In the genomic region with DNA sequence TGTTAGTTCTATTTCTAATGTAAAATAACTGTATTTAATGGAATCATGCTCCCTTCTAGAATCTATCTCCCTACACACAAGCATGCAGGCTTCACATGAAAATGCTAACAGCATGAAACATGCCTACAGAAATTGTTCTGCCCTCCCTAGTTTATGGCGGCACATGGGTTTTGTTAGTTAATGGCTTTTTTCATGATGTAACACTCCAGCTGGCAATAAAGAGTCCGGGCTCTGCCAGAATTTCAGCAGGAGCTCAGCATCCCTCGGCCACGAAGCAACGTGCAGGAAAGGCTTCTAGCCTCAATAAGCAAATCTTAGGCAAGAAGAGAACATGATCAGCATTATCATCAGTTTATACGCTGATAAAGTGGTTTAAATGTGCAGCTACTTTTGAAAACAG, we compare ENCODE assay signal across 12 mouse cellular contexts. TPM values are rescaled to one million over a fixed set of nuclear protein-coding genes. Genes with fewer than 3 reads are reported as not detected.
DNase-seq lines count a peak whose midpoint lies in the region; ATAC-seq and TF ChIP-seq lines count a peak whose summit lies in the region.
"Had no signal": no experiment of that assay in that cellular context is flagged by ENCODE, and none has a peak within 500 bp of the region (broad histone marks: within the 10 kb centered on the region; RNA-seq: fewer than 3 reads in every experiment).

No protein-coding gene starts in this region.

- H3K4me2 ChIP-seq in hindbrain, embryonic 14.5 days (replicated peaks), result no peak overlapping the region
- H3K4me2 ChIP-seq in hindbrain, embryonic 11.5 days (replicated peaks; ENCODE audit: low read depth, low read length), result no peak overlapping the region
- no peak overlapping the region for H3K4me2 ChIP-seq in limb, embryonic 15.5 days
- H3K4me2 ChIP-seq in intestine, embryonic 16.5 days (ENCODE audit: low read depth, low read length), result no peak overlapping the region

- H3K9ac ChIP-seq in hindbrain, embryonic 14.5 days, result no peak overlapping the region
- no peak overlapping the region for H3K9ac ChIP-seq in hindbrain, embryonic 11.5 days (ENCODE audit: low read depth, low read length)
- H3K9ac ChIP-seq in limb, embryonic 15.5 days, result no peak overlapping the region
- no peak overlapping the region for H3K9ac ChIP-seq in intestine, embryonic 16.5 days (ENCODE audit: low read depth, low read length)

- H3K9me3 ChIP-seq in hindbrain, embryonic 14.5 days (ENCODE audit: control insufficient read depth, low read length), result no peaks in the 10 kb centered on the region
- H3K9me3 ChIP-seq in hindbrain, embryonic 11.5 days (ENCODE audit: control insufficient read depth, low read length), result no peaks in the 10 kb centered on the region
- no peaks in the 10 kb centered on the region for H3K9me3 ChIP-seq in limb, embryonic 15.5 days
- no peaks in the 10 kb centered on the region for H3K9me3 ChIP-seq in intestine, embryonic 16.5 days (ENCODE audit: control insufficient read depth, low read length)

- H3K27me3 ChIP-seq in hindbrain, embryonic 14.5 days (ENCODE audit: control insufficient read depth, insufficient read depth, low read length), result no peaks in the 10 kb centered on the region
- H3K27me3 ChIP-seq in hindbrain, embryonic 11.5 days (ENCODE audit: control insufficient read depth, insufficient read depth, low read length), result no peaks in the 10 kb centered on the region
- no peaks in the 10 kb centered on the region for H3K27me3 ChIP-seq in limb, embryonic 15.5 days
- H3K27me3 ChIP-seq in intestine, embryonic 16.5 days (replicated peaks; ENCODE audit: control insufficient read depth, insufficient read depth, low read length), result no peaks in the 10 kb centered on the region
- no peaks in the 10 kb centered on the region for H3K27me3 ChIP-seq in kidney, adult 2 months (replicated peaks; ENCODE audit: control insufficient read depth, insufficient read depth, low read length)

- no peak for TF ChIP-seq POLR2A in kidney, adult 2 months (IDR thresholded peaks at IDR 0.05; ENCODE audit: low read depth, low read length)

- TF ChIP-seq CTCF in kidney, adult 2 months (conservative IDR thresholded peaks at IDR 0.05; ENCODE audit: insufficient read depth, insufficient read length, low read depth, low read length), result no peak

- no peak overlapping the region for H3K4me3 ChIP-seq in hindbrain, embryonic 14.5 days (replicated peaks; ENCODE audit: low read length)
- no peak overlapping the region for H3K4me3 ChIP-seq in hindbrain, embryonic 11.5 days (ENCODE audit: low read depth, low read length)
- H3K4me3 ChIP-seq in limb, embryonic 15.5 days, result no peak overlapping the region
- H3K4me3 ChIP-seq in intestine, embryonic 16.5 days (ENCODE audit: low read length), result no peak overlapping the region
- no peak overlapping the region for H3K4me3 ChIP-seq in kidney, adult 2 months (ENCODE audit: insufficient read depth, low read depth, low read length)
- H3K4me3 ChIP-seq: myocyte had no signal

- no peaks in the 10 kb centered on the region for H3K36me3 ChIP-seq in hindbrain, embryonic 14.5 days (replicated peaks; ENCODE audit: control insufficient read depth, insufficient read depth)
- H3K36me3 ChIP-seq in hindbrain, embryonic 11.5 days (ENCODE audit: control insufficient read depth, insufficient read depth, low read length), result no peaks in the 10 kb centered on the region
- H3K36me3 ChIP-seq in limb, embryonic 15.5 days, result no peaks in the 10 kb centered on the region
- no peaks in the 10 kb centered on the region for H3K36me3 ChIP-seq in intestine, embryonic 16.5 days (ENCODE audit: control insufficient read depth, insufficient read depth, low read length)
- H3K36me3 ChIP-seq in kidney, adult 2 months (ENCODE audit: control insufficient read depth, insufficient read depth, low read length), result no peaks in the 10 kb centered on the region

- ATAC-seq in hindbrain, embryonic 14.5 days (ENCODE audit: low FRiP score), result no peak
- no peak for ATAC-seq in hindbrain, embryonic 11.5 days (ENCODE audit: low FRiP score)
- no peak for ATAC-seq in limb, embryonic 15.5 days (ENCODE audit: insufficient number of reproducible peaks, low FRiP score, low TSS enrichment, low read depth)
- no peak for ATAC-seq in intestine, embryonic 16.5 days

- H3K4me1 ChIP-seq in hindbrain, embryonic 14.5 days (replicated peaks; ENCODE audit: control insufficient read depth, insufficient read depth, low read length), result 0 out of 2 replicates have a peak, but pooled peaks cover 5% of the 10 kb centered on the region
- no peaks in the 10 kb centered on the region for H3K4me1 ChIP-seq in hindbrain, embryonic 11.5 days (replicated peaks; ENCODE audit: control insufficient read depth, insufficient read depth, low read length)
- peaks cover 7% of the 10 kb centered on the region for H3K4me1 ChIP-seq in limb, embryonic 15.5 days
- no peaks in the 10 kb centered on the region for H3K4me1 ChIP-seq in intestine, embryonic 16.5 days (ENCODE audit: control insufficient read depth, insufficient read depth, low read length)
- H3K4me1 ChIP-seq in kidney, adult 2 months (ENCODE audit: control insufficient read depth, insufficient read depth, low read length), result no peaks in the 10 kb centered on the region

- DNase-seq in hindbrain, embryonic 14.5 days (ENCODE audit: low spot score), result no peak
- no peak for DNase-seq in hindbrain, embryonic 11.5 days (ENCODE audit: low spot score)
- DNase-seq in cerebellum, adult 11-12 months, result peak; percentile 84
- DNase-seq in forelimb bud, embryonic 11.5 days (ENCODE audit: low read depth, low spot score), result peak; percentile 30
- DNase-seq in kidney, adult 2 months, result no peak
- no peak for DNase-seq in retina, embryonic 14.5 days (ENCODE audit: low spot score)
- DNase-seq: kidney, postnatal 4 days; lung, adult 2 months; spleen, adult 18-20 months had no signal

- H3K27ac ChIP-seq in hindbrain, embryonic 14.5 days, result peak overlapping the region; percentile 59; the same call in 1 of the 2 replicates
- no peak overlapping the region for H3K27ac ChIP-seq in hindbrain, embryonic 11.5 days (ENCODE audit: low read depth, low read length)
- peak overlapping the region; percentile 29; the same call in 1 of the 2 replicates for H3K27ac ChIP-seq in limb, embryonic 15.5 days
- H3K27ac ChIP-seq in intestine, embryonic 16.5 days (ENCODE audit: low read length), result no peak overlapping the region
- no peak overlapping the region for H3K27ac ChIP-seq in kidney, adult 2 months (ENCODE audit: insufficient read depth, low read depth, low read length)

- WGBS in hindbrain, embryonic 14.5 days, result 58% methylated on average over 6 of the region's 6 CpGs
- WGBS in hindbrain, embryonic 11.5 days, result 86% methylated on average over 6 of the region's 6 CpGs
- WGBS in limb, embryonic 15.5 days, result 28% methylated on average over 6 of the region's 6 CpGs
- WGBS in intestine, embryonic 16.5 days, result 65% methylated on average over 6 of the region's 6 CpGs
- 66% methylated on average over 6 of the region's 6 CpGs for WGBS in kidney, adult 2 months

RNA-seq across cellular contexts. Expression of gene Arfgef3, which starts 32.8 kb away (rescaled TPM):
- 7.6 and 8.5 TPM in 2 replicates for polyA plus RNA-seq in hindbrain, embryonic 14.5 days (2014; fragmentation: Nextera tagmentation; extraction: Ambion mirVana)
- polyA plus RNA-seq in hindbrain, embryonic 11.5 days (2014; fragmentation: Nextera tagmentation; extraction: Ambion mirVana), result 1.2 and 1.9 TPM in 2 replicates
- polyA plus RNA-seq in limb, embryonic 15.5 days (2015; fragmentation: Nextera tagmentation; extraction: Ambion mirVana), result 0.83 and 1.2 TPM in 2 replicates
- polyA plus RNA-seq in intestine, embryonic 16.5 days (2015; fragmentation: Nextera tagmentation; extraction: Ambion mirVana), result 1.8 and 2.1 TPM in 2 replicates
- polyA plus RNA-seq in kidney, adult 2 months (2012; rRNA removed), result 1.1 and 1.3 TPM in 2 replicates
- polyA plus RNA-seq: myocyte had no signal

Comparison
In these comparisons a context has a peak if more than half of its experiments do, and no peak if none do; other contexts are left out.
1. H3K27ac ChIP-seq: peak in hindbrain, embryonic 14.5 days (single experiment) and limb, embryonic 15.5 days (single experiment); none in hindbrain, embryonic 11.5 days (single experiment), intestine, embryonic 16.5 days (single experiment) and kidney, adult 2 months (single experiment).
2. DNase-seq: peak in cerebellum, adult 11-12 months (single experiment) and forelimb bud, embryonic 11.5 days (single experiment); none in hindbrain, embryonic 14.5 days (single experiment), hindbrain, embryonic 11.5 days (single experiment), kidney, adult 2 months (single experiment) and retina, embryonic 14.5 days (single experiment).